Mouse (Mus musculus): Measurements from ENCODE around the gene Kcnk16.

The Kcnk16 gene

DNA sequence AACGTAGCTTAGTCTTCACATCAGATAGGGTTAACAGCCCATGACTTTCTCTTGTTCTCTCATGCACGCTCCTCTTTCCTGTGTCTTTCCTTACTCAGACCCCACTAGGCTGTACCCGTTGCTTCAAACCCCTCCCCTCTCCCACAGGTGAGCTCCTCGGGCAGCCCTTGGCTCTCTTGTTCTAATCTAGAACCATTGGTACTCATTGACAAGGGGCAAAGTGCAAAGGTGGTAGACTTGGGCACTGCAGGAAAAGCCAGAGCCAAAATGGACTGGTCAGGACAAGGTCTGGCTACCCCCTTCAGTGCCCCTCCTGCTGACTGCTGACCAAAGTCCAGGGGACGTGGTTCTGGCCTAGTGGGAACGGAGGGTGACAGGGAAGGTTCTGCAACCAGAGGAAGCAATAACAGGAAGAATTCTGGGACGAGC is 38.9 kb downstream of the Kcnk16 start:
- no peak for DNase-seq (ENCODE audit: low spot score)

DNA sequence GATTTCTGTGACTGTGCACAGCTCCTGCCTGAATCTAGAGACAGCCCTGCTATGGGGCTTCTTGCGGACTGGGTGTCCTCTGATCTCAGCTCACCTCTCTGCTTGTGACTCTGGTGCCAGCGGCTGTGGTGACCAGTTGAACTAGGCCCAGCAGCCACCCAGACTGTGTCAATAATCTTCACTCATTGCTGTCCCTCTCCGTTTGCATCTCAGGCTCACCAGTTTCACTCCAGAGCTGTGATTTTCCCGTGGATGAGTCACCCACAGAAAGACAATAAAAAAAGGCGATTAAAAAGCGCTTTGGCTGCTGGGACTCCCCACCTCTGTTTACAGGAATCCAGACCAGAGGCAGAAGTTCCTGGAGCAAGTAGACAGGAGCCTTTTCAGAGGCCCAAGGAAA is 39.6 kb downstream of the Kcnk16 start:
- DNase-seq (ENCODE audit: low spot score): no peak

DNA sequence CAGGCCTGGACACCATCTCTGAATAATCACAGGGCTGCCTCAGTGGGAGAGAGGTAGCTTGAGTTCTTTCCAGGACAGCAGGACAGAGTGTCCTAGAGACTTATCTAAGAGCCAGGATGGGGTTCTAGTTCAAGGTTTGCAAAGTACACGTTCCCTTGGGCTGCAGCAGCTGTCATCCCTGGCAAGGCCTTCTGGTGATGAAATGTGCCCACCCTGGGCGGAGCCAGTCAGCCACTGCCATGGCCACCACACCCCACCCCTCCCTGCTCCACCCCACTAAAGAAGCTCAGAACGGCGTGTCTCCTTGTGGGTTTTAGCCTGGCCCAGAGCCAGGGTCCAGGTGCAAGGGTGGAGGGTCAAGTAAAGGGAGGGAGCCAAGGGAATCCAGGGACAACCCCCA is 40.7 kb downstream of the Kcnk16 start:
- DNase-seq (ENCODE audit: low spot score): peak; percentile 27

DNA sequence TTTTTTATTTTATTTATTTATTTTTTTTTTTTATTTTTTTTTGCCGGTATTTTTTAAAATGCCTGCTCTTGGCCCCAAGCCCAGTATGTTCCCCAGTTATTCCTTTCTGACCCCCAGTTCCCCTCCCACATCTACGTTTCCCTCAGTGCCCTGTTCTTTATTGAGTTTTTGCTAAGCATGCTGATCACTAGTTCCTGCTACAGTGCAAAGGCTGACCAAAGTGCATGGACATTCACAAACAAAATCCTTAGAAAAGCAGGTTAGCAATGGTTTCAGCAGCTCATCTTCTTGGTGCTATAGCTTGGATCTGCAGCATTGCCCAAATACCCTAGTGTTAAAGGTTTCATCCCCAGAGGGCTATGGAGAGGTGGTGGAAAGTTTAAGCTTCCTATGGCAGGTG is 42.0 kb downstream of the Kcnk16 start:
- no peak for DNase-seq (ENCODE audit: low spot score)

DNA sequence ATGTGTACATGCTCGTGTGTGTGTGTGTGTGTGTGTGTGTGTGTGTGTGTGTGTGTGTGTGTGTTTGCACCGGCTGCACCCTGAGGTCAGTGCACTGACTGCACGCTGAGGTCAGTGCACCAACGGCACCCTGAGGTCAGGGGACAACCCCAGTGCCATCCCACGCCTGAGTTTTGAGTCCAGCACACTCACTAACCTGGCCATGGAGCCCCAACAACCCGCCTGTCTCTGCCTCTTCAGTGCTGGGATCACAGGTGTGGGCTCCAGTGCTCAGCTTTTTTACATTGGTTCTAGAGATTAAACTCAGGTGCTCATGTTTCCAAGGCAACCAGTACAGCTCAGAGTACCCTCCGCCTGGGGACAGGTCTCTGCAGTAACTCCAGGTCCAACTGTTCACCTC is 42.5 kb downstream of the Kcnk16 start:
- DNase-seq (ENCODE audit: low spot score): no peak

DNA sequence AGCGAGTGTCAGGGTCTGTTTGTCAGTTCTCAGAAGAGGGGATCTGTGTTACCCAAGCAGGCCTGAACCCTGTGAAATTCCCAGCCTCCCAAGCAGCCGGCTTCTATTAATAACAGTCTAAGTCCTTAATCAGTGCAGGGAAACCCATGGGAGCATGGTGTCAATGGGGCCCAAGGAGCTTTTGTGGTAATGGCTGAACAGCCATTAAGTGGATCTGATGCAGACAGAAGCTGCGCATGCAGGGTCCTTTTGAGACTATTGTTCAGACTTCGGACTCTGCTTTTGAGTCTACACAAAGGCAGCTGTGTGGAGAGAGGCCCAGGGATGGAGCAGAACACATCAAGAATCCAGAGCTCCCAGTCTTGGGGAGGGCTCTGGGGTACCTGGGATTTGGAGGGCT is 43.5 kb downstream of the Kcnk16 start:
- DNase-seq (ENCODE audit: low spot score): no peak

DNA sequence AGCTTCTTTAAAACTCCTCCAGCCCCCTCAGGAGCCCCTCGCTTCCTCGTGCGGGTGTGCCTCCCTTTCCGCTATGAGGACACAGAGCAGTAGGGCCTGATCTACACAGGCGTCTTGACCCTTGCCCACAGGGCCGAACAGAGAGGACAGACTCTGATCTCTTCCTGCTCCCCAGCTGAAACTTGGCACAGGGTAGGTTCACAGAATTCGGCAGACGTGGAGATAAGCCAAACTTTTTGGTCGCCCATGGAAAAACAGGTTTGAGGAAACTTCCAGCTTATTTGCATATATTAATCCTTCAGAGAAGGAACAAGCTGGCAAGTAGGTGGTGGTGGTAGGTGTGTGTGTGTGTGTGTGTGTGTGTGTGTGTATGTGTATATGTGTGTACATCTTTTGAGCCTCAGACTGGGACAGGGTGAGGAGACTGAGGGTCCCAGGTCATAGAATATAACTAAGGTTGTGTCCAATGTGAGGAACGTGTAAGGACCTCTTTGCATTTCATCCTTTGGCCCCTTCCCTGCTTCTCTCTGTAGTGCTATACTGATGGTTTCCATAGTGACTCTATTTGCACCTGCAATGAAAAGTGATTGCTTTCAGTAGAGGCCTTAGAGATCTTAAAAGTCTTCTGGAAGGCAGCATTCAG is 44.3 kb downstream of the Kcnk16 start:
- no peak for DNase-seq (ENCODE audit: low spot score)

DNA sequence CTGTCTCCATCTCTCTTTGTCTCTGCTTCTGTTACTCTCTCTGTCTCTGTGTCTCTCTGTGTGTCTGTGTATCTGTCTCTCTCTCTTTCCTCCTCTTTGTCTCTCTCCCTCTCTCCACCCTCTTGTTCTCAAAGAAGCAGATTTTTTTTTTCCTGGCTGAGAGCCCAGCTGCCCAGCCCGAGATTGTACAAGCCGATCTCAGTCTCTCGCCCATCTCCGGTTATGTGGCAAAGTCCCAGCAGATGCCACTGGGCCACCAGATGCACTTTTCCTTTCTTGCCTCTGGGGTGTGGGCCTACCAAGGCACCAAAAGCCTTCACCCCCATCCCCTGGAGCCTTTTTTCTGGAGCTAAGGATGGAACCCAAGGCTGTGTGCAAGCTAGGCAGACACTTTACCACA is 44.8 kb downstream of the Kcnk16 start:
- DNase-seq (ENCODE audit: low spot score): no peak

DNA sequence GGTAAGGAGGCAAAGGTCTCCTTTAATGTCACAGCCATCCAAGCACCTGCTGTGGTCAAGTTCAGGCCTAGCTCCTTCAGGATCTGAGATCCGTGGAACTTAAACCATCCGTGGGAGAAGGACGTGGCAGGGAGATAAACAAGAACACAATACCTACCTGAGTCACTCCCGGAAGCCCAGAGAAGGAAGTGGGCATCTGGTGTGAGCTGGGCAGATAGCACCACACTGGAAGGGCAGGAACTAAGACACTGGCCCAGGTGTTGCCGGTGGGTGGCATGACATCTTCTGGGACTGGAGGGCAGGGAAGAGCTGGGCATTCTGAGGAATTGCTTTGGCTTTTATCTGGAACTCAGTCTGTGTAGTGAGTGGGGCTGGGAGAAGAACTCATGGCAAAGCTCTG is 45.7 kb downstream of the Kcnk16 start:
- DNase-seq (ENCODE audit: low spot score): no peak

DNA sequence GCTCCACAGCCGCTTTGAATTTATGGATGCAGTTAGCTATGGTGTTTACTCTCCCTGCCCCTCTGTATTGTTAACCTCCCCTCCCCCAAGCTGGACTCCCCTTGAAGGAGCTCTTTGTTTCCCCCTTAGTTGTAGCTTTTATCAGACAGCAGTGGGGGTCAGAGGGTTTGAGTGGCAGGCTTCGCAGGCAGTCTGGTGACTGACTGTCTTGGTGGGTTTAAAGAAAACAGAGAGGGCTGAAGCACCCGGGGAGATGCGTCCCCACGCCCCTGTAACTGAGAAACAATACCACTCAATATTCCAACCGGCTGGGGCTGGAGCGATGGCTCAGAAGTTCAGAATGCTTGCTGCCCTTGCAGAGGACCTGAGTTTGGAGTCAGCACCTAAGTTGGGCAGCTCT is 47.9 kb downstream of the Kcnk16 start:
- DNase-seq (ENCODE audit: low spot score): no peak

DNA sequence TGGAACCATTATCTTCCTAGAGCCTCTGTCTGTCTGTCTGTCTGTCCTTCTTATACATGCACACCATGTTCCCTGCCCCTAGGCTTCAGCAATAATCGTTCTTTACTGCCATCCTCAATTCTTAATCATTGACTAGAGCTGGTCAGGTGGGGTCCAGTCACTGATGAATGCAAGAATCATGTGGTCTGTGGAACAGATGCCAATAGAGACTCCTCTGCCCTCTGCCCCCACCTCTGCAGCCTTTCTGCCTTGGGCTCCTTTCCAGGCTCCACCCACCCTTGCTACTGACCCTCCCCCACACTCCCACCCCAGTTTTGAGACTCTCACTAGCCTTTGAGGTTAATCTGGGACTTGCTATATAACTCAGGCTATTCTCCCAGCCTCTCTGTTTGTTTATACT is 49.1 kb downstream of the Kcnk16 start:
- DNase-seq (ENCODE audit: low spot score): no peak

DNA sequence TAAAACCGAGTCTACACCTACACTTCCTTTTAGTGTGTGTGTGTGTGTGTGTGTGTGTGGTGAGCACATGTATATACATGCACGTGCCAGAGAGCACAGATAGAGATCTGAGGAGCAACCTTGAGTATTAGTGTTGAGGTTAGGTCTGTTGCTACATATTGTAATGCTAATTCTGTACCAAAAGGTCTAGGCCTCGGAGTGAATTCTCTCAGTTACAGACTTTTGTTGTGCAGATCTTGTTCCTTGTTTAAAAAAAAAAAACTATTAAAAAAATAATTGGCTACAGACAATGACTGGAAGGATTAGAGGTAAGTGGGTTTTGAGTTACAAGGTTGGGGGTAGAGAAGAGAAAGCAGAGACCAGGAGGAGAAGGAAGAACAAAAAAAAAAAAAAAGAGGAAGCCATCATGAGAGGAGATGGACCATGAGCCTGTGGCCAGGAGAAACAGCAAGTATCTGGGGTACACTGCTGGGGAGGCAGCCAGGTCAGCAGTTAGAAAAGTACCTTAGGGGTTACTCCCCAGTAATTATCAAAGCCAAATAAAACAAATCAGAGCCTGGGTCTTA is 51.6 kb downstream of the Kcnk16 start:
- DNase-seq (ENCODE audit: low spot score): no peak

DNA sequence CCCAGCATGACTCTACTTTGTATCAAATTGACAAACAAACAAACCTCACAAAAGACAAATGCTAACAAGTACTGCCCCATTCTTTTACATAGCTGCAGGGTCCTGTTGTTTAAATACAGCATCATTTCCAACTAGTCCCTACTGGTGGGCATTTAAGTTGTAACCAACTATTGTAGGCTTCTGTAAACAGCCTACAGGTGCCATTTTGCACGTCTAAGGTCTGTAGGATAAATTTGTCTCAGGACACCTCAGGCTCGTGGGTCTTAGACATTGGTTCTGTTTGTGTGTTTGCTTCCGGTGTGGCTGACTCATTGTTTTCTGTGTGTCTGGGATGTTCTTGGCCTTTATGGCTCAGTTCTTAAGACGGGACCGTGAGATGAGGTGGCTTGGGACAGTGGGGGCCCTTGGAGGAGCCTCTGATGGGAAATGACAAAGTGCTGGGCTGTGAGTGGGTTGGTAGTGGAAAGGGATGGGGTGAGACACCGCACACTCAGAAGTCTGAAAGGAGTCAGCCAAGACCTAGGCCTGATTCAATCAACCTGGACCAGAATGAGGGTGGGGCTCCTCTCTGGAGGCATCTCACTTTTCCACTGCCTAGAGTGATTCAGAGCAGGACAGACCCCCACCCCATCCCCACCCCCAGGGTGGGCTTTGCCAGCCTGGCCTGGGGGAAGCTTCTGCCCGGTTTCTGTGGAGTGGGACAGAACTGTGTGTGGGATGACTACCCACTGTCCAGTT is 52.3 kb downstream of the Kcnk16 start:
- DNase-seq (ENCODE audit: low spot score): no peak

DNA sequence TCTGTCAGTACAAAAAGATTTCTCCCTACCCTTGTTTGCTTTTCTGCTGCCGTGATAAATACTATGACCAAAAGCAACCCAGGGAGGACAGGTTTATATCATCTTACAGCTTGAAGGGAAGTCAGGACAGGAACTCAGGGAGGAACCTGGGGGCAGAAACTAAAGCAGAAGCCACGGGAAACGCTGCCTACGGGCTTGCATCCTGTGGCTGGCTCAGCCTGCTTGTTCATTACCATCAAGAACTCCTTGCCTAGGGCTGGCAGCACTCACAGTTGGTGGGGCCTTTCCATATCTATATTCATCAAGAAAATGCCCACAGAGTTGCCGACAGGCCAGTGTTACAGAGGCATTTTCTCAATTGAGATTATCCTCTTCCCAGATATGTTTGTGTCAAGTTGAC is 53.2 kb downstream of the Kcnk16 start:
- DNase-seq (ENCODE audit: low spot score): no peak

DNA sequence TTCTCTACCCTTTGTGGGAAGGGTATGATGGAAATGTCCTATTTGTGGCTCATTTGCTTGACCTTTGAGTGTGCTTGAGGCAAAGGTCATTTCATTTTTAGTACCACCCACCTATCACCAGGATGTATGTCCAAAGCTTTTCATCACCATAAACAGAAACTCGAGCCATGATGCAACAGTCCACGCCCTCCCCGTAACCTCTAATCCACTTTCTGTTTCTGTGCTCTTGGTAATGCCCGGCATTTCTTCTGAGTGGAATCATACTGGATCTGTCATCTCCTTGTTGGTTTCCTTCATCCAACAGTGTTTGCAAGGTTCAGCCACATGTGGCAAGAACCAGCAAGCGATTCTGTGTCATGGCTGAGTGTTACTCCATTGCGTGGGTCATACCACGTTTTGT is 54.9 kb downstream of the Kcnk16 start:
- DNase-seq (ENCODE audit: low spot score): no peak

DNA sequence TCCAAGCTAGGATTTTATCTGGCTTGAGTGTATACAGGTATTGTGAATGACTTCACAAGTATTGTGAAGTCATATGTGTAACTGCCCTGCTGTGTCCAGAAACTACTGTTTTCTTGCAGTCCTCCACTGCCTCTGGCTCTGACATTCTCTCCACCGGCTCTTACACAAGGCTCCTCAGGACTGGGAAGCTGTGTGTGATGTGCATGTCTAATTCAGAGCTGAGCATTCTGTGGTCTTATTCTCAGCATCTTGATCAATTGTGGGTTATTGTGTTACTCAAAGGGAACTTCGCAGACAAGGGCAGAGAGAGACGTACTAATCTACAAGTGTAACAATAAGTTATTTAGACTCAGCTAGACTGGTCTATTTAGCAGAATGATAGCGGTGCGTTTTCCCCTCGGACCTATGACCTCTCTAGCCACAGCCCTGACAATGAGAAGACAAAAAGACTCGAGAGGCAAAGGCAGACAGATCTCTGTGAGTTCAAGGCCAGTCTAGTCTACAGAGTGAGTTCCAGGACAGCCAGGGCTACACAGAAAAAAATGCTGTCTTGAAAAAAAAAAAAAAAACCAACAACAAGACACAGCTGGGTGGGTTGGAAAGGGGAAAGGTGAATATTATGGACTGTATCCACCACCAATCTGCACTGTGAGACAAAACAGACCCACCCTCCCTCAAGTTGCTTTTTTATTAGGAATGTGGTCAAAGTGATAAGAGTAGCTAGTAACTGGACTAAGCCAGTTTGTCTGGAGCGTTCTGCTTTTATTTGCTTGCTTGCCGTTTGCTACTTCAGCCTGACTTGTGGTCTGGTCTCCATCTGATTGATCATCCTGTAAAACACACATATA is 57.0 kb downstream of the Kcnk16 start:
- DNase-seq (ENCODE audit: low spot score): no peak
